Mouse (Mus musculus) lung, postnatal 0 days (tissue): ENCODE data around the gene 4930568D16Rik. TPM values are rescaled to one million over a fixed set of nuclear protein-coding genes. Genes with fewer than 3 reads are reported as not detected.

Experiments
- ATAC-seq: fragments of 200-750 bp; cut with Nextera tagmentation; 2 replicates; pipeline ENCODE4 v1.8.0; 2017; ENCODE audit warnings: moderate library complexity
- DNase-seq: peaks from one replicate; pipeline ENCODE4 v3.0.0-alpha.2; 2016; ENCODE audit warnings: low spot score
- H3K27ac ChIP-seq: fragments of 300-500 bp; sonication (generic); 2 replicates; pipeline ENCODE4 v1.5.1; 2014; ENCODE audit warnings: antibody characterized with exemption, mild to moderate bottlenecking, low read length, mixed read lengths
- H3K27me3 ChIP-seq: fragments of 300-500 bp; sonication (generic); replicated peaks from 2 replicates; pipeline ENCODE4 v1.6.1; 2014; ENCODE audit warnings: low read length, mixed read lengths; ENCODE audit not compliant: insufficient read depth
- H3K36me3 ChIP-seq: fragments of 300-500 bp; sonication (generic); 2 replicates; pipeline ENCODE4 v1.6.1; 2014; ENCODE audit warnings: low read length, mixed read lengths; ENCODE audit not compliant: insufficient read depth
- H3K4me1 ChIP-seq: fragments of 300-500 bp; sonication (generic); 2 replicates; pipeline ENCODE4 v1.6.1; 2014; ENCODE audit warnings: antibody characterized with exemption, low read depth, low read length, mixed read lengths; ENCODE audit not compliant: insufficient read depth
- H3K4me2 ChIP-seq: fragments of 300-500 bp; sonication (generic); replicated peaks from 2 replicates; pipeline ENCODE4 v1.6.1; 2014; ENCODE audit warnings: low read depth, mild to moderate bottlenecking, low read length, moderate library complexity, mixed read lengths
- H3K4me3 ChIP-seq: fragments of 300-500 bp; sonication (generic); 2 replicates; pipeline ENCODE4 v1.5.1; 2014; ENCODE audit warnings: low read depth, low read length
- H3K9ac ChIP-seq: fragments of 300-500 bp; sonication (generic); replicated peaks from 2 replicates; pipeline ENCODE4 v1.6.1; 2014; ENCODE audit warnings: low read depth, mild to moderate bottlenecking
- H3K9me3 ChIP-seq: fragments of 300-500 bp; sonication (generic); 2 replicates; pipeline ENCODE4 v1.6.1; 2016; ENCODE audit warnings: low read length, mixed read lengths
- CTCF ChIP-seq: IDR thresholded peaks from 2 replicates; pipeline ENCODE4 v1.5.1; 2016; ENCODE audit warnings: antibody characterized with exemption, mild to moderate bottlenecking
- EP300 ChIP-seq: IDR thresholded peaks from 2 replicates; pipeline ENCODE4 v1.6.1; 2016; ENCODE audit warnings: antibody characterized with exemption, mild to moderate bottlenecking, control low read depth
- WGBS: fragments of 180-500 bp; shearing (Covaris S2); extraction: QIAGEN DNeasy Blood & Tissue Kit; methylation state at CpG from one replicate; pipeline ENCODE4 v1.1.7; 2014; 5-methylcytosine and 5-hydroxymethylcytosine counted together
- polyA plus RNA-seq: library from polyadenylated mRNA; unstranded; fragments of >200 nt; fragmentation: Nextera tagmentation; extraction: Ambion mirVana; gene quantifications from 2 replicates; pipeline ENCODE4 v1.2.1, GENCODE M21; 2015

Gene 4930568D16Rik
- polyA plus RNA-seq, 1 experiment from 2014 or later, result not detected

- H3K36me3 ChIP-seq, result no peaks in the 10 kb centered on the region
- ATAC-seq, result no peak
Observed at GRCm38 (mm10) chr2:35328064-35328792, 39.3 kb downstream of the 4930568D16Rik start.

GRCm38 (mm10) chr2:35327583-35327982 lies 39.9 kb downstream of the 4930568D16Rik start:
- ATAC-seq (no peak), DNase-seq (no peak)
- Histone ChIP-seq H3K9ac (no peak overlapping the region), H3K27ac (no peak overlapping the region; the same call in 1 of the 2 replicates), H3K4me2 (no peak overlapping the region), H3K27me3 (no peaks in the 10 kb centered on the region), H3K9me3 (no peaks in the 10 kb centered on the region), H3K4me3 (no peak overlapping the region), H3K36me3 (no peaks in the 10 kb centered on the region), H3K4me1 (peaks cover 5% of the 10 kb centered on the region)
- TF ChIP-seq CTCF, result no peak
- TF ChIP-seq EP300, result no peak
- 44% methylated on average over 10 of the region's 10 CpGs for WGBS

More at GRCm38 (mm10) chr2:35328064-35328792, 39.3 kb downstream of the 4930568D16Rik start:
- Histone ChIP-seq H3K27ac (no peak overlapping the region), H3K4me2 (no peak overlapping the region), H3K4me1 (peaks cover 8% of the 10 kb centered on the region), H3K27me3 (no peaks in the 10 kb centered on the region), H3K4me3 (no peak overlapping the region), H3K9ac (no peak overlapping the region), H3K9me3 (no peaks in the 10 kb centered on the region)
- no peak for TF ChIP-seq CTCF
- no peak for TF ChIP-seq EP300
- 44% methylated on average over 11 of the region's 11 CpGs for WGBS
- DNase-seq, result no peak

- ATAC-seq, result peak; percentile 39; the same call in 1 of the 2 replicates
- Histone ChIP-seq H3K27ac (no peak overlapping the region), H3K9ac (no peak overlapping the region), H3K4me3 (no peak overlapping the region), H3K4me2 (no peak overlapping the region), H3K4me1 (peaks cover 8% of the 10 kb centered on the region; the same call in 1 of the 2 replicates), H3K27me3 (no peaks in the 10 kb centered on the region), H3K36me3 (no peaks in the 10 kb centered on the region), H3K9me3 (no peaks in the 10 kb centered on the region)
- peak; percentile 54 for DNase-seq
- TF ChIP-seq EP300 (peak; percentile 66), CTCF (no peak)
- WGBS, result 44% methylated on average over 1 of the region's 1 CpGs
Observed at GRCm38 (mm10) chr2:35326931-35327330, 40.6 kb downstream of the 4930568D16Rik start.

GRCm38 (mm10) chr2:35325930-35326329 lies 41.6 kb downstream of the 4930568D16Rik start:
- TF ChIP-seq CTCF (no peak), EP300 (no peak)
- H3K4me1 ChIP-seq, result peaks cover 10% of the 10 kb centered on the region; the same call in 1 of the 2 replicates
- H3K9me3 ChIP-seq, result no peaks in the 10 kb centered on the region
- no peak overlapping the region for H3K4me3 ChIP-seq
- H3K27me3 ChIP-seq, result no peaks in the 10 kb centered on the region
- ATAC-seq (no peak), DNase-seq (no peak)
- H3K9ac ChIP-seq, result no peak overlapping the region
- no peak overlapping the region for H3K4me2 ChIP-seq
- no peaks in the 10 kb centered on the region for H3K36me3 ChIP-seq
- H3K27ac ChIP-seq, result no peak overlapping the region
- WGBS, result 72% methylated on average over 10 of the region's 10 CpGs

- WGBS, result 36% methylated on average over 10 of the region's 10 CpGs
- Histone ChIP-seq H3K9me3 (no peaks in the 10 kb centered on the region), H3K36me3 (no peaks in the 10 kb centered on the region), H3K9ac (no peak overlapping the region), H3K4me3 (no peak overlapping the region), H3K27me3 (no peaks in the 10 kb centered on the region), H3K4me1 (peaks cover 10% of the 10 kb centered on the region; the same call in 1 of the 2 replicates), H3K4me2 (0 out of 2 replicates have a peak overlapping the region, but pooled peaks have one; percentile 17), H3K27ac (peak overlapping the region; percentile 28)
- TF ChIP-seq EP300, result no peak
- peak; percentile 90 for ATAC-seq
- peak; percentile 85 for DNase-seq
Observed at GRCm38 (mm10) chr2:35322404-35323164, 44.9 kb downstream of the 4930568D16Rik start.

GRCm38 (mm10) chr2:35320399-35320798 lies 47.1 kb downstream of the 4930568D16Rik start:
- H3K4me2 ChIP-seq, result no peak overlapping the region
- peaks cover 12% of the 10 kb centered on the region; the same call in 1 of the 2 replicates for H3K36me3 ChIP-seq
- H3K9ac ChIP-seq, result no peak overlapping the region
- no peak overlapping the region for H3K4me3 ChIP-seq
- WGBS, result 92% methylated on average over 15 of the region's 15 CpGs
- DNase-seq, result no peak
- no peaks in the 10 kb centered on the region for H3K27me3 ChIP-seq
- TF ChIP-seq CTCF, result no peak
- H3K27ac ChIP-seq, result no peak overlapping the region
- no peaks in the 10 kb centered on the region for H3K9me3 ChIP-seq
- peaks cover 10% of the 10 kb centered on the region; the same call in 1 of the 2 replicates for H3K4me1 ChIP-seq
- ATAC-seq, result no peak
